8 mouse cellular contexts compared by ENCODE assay signal in genomic region chr10:80406684-80407501, GRCm38 (mm10). TPM values are rescaled to one million over a fixed set of nuclear protein-coding genes. Genes with fewer than 3 reads are reported as not detected.
DNase-seq lines count a peak whose midpoint lies in the region; ATAC-seq lines count a peak whose summit lies in the region.

Uqcr11 (minus strand) TSS chr10:80406830.

- intact Hi-C loops in gastrocnemius, postnatal 14 days (cut with DNase I; ENCODE audit: low total_unique reads), result no loop called here
- intact Hi-C loops in left cerebral cortex, postnatal 10 days (cut with DNase I), result no loop called here

- ATAC-seq in inflammation-experienced regulatory T-cells, adult 6 months, result peak; percentile 88
- ATAC-seq in megakaryocyte-erythroid progenitor cell, adult 5-6 weeks (replicated peaks; ENCODE audit: low FRiP score, low TSS enrichment, poor library complexity, severe bottlenecking), result peak; percentile 77

- peak; percentile 94 for DNase-seq in adipocyte (ENCODE audit: low spot score)
- DNase-seq in embryo, embryonic 10 days (ENCODE audit: low spot score), result peak; percentile 98
- DNase-seq in gastrocnemius, postnatal 14 days, result peak; percentile 92
- DNase-seq in left cerebral cortex, postnatal 10 days (ENCODE audit: extremely low spot score in 1 of 2, low spot score in 2 of 2), result peak; percentile 92 to 94
- peak; percentile 91 for DNase-seq in right cerebral cortex, postnatal 25 days
- peak; percentile 87 to 91 for DNase-seq in urinary bladder, postnatal 4 days (ENCODE audit: low spot score in 2 of 2)

RNA-seq across cellular contexts. Expression of gene Uqcr11, which starts in this region (rescaled TPM):
- total RNA-seq in gastrocnemius, postnatal 14 days (2021), result 100 to 1,000 TPM; 793 to 884 TPM
- polyA plus RNA-seq in inflammation-experienced regulatory T-cells, adult 6 months (2017; shearing (Covaris generic)), result 100 to 1,000 TPM; 289 to 335 (median 330) TPM
- 100 to 1,000 TPM; 508 to 513 TPM for total RNA-seq in left cerebral cortex, postnatal 10 days (2021)
- total RNA-seq in megakaryocyte-erythroid progenitor cell, adult 5-6 weeks (2014; fragmentation: Nextera tagmentation), result 485 and 702 TPM in 2 replicates
- total RNA-seq in megakaryocyte-erythroid progenitor cell, adult 5-6 weeks (2017), result 241 and 254 TPM in 2 replicates

Comparison
In these comparisons a context has a peak if more than half of its experiments do, and no peak if none do; other contexts are left out.
1. Peak in every context shown above with its lines: DNase-seq and ATAC-seq.